Mouse (Mus musculus): Measurements from ENCODE around the gene Hist1h2ae.
"Not testable (repeated sequence)": the region's sequence is repeated elsewhere in the genome, so short reads cannot be mapped to it uniquely, and the experiment has no call there.

The Hist1h2ae gene

GRCm38 (mm10) chr13:23571022-23571503 lies at the start of gene Hist1h2ae, which contains the start of gene Hist1h2bg:
Hist1h2ae (minus strand) TSS chr13:23571220.
Hist1h2bg (plus strand) TSS chr13:23571396.
- in situ Hi-C loops (cut with MseI, MboI), result no loop called here

DNA sequence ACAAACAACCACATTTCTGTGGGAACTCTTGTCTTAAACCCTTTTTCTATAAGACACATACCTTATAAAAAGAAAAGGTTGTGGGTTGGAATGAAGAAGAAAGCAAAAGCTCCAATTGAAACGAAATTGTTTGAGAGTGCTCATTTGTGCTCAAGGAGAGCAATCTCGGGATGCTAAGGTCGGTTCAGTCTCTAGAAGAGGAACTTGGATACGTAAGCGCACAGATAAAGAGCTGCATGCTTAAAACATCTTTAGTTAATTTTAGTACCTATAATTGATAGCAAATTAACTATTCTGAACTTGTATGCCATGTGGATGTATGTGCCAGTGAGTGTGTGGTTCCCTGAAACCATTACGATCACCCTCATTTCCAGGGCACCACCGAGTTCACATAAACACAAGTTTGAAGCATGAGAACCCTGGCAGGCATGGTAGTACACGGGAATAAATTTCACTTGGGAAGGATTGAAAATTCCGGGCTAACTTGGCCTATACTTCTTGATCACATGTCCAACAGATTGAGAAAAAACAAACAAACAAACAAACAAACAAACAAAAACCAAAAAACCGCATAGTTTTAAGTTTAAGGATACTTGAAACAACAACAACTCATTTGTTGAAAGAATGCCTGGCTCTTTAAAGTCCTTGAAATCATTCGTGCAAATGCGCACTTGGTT lies 49.2 kb upstream of the Hist1h2ae start:
- in situ Hi-C loops (cut with MseI, MboI), result loop anchor here in 1 of 2 experiments (10.0 kb wide), 1 partner anchor 55 kb away; no protein-coding TSS in a partner anchor

- in situ Hi-C loops (cut with MseI, MboI), result no loop called here
Measured at GRCm38 (mm10) chr13:23611638-23612037, 40.6 kb upstream of the Hist1h2ae start.

DNA sequence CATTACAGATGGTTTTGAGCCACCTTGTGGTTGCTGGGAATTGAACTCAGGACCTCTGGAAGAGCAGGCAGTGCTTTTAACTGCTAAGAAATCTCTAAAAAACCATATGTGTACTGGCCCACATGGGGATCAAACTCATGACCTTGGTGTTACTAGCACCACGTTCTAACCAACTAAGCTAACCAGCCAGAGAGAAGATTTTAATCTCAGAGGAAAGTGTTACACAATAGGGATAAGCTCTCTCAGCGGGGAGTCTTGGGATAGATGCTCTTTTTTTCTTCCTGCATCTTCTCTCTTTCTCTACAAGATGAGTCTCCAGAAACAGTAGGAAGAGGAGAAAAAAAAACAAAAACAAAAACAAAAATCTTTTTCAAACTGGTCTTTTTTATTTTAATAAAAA lies 39.4 kb upstream of the Hist1h2ae start:
- in situ Hi-C loops (cut with MseI, MboI), result no loop called here

DNA sequence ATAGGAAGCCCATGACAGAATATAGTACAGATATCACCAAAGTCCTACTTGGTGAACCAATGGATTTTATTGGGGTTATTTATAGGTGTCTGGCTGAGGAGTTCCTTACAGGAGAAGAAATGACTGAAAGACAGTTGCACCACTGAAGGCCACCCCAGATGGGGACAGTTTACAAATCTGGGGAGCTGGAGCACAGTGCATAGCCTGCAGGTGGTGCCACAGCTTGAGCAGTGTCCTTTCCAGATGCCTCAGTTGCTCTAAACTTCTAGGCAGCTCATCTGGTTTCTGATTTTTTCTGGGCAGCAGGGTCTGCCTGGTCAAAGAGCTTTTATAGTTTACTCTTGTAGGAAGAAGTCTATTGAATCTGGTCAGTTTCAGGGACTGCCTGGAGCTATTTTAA lies 38.8 kb upstream of the Hist1h2ae start:
- in situ Hi-C loops (cut with MseI, MboI), result no loop called here

- in situ Hi-C loops (cut with MseI, MboI), result no loop called here
Measured at GRCm38 (mm10) chr13:23609209-23609608, 38.2 kb upstream of the Hist1h2ae start.

GRCm38 (mm10) chr13:23605052-23605451 lies 34.0 kb upstream of the Hist1h2ae start:
- in situ Hi-C loops (cut with MseI, MboI), result no loop called here

- in situ Hi-C loops (cut with MseI, MboI), result no loop called here
Measured at GRCm38 (mm10) chr13:23604452-23604851, 33.4 kb upstream of the Hist1h2ae start.

DNA sequence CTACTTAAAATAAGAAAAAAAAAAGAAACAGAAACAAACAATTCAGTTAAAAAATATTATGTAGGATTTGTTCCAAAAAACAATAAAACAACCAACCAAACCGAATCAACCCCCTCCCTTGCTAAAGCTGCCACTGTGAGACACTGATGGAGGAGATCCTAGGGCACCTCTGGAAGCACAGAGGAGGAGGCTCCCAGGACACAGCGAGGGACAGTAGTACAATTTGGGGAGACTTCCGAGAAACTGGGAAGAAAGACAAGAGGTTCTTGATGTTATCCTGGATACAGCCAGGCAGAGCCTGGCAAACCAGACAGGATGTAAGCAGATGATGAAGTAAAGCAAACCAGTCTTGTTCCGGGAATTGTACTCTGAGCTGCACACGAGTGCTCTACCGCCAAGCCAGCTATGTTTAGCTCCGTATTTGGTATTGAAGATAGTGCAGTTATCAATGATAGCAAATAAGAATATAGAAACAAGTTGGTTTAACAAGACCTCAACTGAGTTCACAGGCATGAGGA lies 32.2 kb upstream of the Hist1h2ae start:
- in situ Hi-C loops (cut with MseI, MboI), result no loop called here

- in situ Hi-C loops (cut with MseI, MboI), result no loop called here
Measured at GRCm38 (mm10) chr13:23597957-23598356, 26.9 kb upstream of the Hist1h2ae start.

DNA sequence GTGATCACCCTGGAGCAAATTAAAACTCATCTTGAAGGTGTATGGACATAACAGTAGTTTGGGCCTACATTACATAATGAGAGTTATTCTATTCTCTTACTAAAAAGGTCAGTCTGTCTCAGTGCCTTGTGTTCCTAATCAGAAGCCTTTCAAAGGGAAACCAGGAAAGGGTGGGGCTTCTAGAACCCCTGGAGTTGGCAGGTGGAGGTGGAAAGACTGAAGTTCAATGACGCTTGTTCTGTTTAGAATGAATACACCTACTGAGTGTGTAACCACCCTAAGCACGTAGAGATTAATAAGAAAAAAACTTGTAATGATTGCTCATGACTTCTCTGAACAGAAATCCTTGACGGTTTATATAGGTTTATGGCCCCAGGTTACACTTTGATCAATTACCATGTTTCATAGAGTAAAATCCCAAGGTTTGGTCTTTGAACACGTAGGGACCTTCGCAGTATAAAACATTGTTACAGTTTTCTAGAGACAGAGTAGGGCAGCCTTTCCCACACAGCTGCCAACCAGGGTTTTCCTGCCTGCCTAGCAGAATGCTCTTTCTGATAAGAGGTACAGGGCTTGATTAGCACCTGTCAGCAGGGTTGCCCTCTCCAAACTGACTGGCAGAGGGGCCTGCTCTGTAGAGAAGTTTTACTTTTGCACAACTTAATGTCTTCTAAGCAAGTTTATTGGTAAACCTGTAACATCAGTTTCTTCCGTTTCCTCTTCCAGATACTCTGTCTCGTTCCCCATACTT lies 24.8 kb upstream of the Hist1h2ae start:
- in situ Hi-C loops (cut with MseI, MboI), result no loop called here

DNA sequence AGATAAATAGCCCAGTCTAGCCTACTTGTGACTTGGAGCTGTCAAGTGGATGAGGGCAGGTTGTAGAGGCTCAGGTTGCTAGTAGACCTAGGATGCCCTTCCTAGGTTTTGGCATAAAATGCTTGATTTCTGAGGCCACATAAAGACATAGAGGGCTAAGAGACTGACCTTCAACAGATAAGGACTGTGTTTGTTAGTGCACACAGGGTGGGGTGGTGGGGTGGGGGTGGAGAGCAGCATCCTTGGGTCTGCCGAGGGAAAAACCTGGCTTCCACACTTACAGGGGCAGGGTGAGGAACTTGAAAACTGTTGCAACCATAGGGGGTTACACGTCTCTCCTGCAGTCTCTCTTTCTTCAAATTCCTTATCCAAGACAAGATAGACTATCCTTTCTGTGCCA lies 24.2 kb upstream of the Hist1h2ae start:
- in situ Hi-C loops (cut with MseI, MboI), result no loop called here

DNA sequence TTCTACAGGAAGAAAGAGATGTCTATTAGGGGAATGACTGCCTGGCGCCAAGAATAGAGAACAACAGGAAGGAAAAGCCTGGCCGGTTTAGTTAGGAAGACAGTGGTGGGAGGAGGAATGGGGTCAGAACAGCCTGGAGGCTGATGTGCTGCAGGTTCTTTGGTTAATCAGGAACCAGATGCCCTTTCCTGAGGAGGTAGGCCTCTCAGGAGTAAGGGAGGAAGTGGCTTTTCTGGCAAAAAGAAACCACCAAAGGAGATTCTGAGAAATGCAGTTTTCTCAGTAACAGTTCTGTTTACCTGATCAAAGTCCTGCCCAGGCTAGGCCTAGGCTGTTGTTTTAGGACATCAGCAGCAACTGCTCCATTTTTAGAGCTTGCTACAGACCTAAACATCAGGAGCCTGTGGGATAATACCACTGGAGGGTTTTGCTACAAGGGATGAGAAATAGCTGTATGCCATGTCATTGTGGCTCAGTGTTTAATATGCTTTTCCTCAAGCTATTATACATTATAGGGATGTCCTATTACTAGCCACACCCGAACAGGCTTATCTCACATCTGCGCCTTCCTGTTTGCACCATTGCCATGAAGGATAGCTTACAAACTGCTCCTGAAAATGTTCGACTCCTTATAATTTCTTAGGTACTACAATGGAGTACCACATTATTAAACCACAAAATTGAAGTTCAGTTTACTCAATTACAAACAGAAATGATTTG lies 22.2 kb upstream of the Hist1h2ae start:
- in situ Hi-C loops (cut with MseI, MboI), result no loop called here

DNA sequence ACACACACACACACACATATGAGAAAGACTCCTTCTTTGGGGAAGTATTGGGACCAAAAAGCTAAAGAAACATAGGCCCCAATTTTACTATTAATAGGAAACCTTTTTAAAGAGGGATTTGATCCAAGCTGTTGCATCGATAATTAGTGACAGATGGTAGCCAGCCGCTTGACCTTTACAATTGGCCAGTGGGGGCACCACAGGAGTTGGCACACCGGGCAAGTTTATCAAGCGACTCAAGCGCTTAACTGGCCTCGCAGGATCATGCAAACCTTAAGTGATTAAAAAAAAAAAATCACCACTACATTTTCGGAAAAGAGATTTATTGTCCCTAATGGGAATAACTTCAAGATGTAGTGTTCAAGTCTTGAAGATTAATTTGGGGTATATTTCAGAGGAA lies 21.6 kb upstream of the Hist1h2ae start:
- in situ Hi-C loops (cut with MseI, MboI), result no loop called here

- in situ Hi-C loops (cut with MseI, MboI), result not testable (repeated sequence)
Measured at GRCm38 (mm10) chr13:23591886-23592285, 20.9 kb upstream of the Hist1h2ae start.

GRCm38 (mm10) chr13:23591206-23591605 lies 20.2 kb upstream of the Hist1h2ae start:
- in situ Hi-C loops (cut with MseI, MboI), result no loop called here

DNA sequence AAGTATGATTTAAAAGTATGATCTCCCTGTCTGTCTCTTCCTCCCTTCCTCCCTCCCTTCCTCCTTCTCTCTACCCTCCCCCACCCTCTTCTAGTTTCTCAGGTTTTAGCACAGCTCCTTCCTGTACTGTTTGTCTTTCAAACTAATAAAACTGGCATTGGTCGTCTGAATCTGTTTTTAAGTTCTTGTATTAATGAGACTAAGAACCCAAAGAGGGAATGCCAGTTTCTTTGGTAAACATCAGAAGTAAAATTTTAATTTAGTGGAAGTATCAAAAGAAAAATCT lies 15.9 kb upstream of the Hist1h2ae start:
- in situ Hi-C loops (cut with MseI, MboI), result no loop called here

DNA sequence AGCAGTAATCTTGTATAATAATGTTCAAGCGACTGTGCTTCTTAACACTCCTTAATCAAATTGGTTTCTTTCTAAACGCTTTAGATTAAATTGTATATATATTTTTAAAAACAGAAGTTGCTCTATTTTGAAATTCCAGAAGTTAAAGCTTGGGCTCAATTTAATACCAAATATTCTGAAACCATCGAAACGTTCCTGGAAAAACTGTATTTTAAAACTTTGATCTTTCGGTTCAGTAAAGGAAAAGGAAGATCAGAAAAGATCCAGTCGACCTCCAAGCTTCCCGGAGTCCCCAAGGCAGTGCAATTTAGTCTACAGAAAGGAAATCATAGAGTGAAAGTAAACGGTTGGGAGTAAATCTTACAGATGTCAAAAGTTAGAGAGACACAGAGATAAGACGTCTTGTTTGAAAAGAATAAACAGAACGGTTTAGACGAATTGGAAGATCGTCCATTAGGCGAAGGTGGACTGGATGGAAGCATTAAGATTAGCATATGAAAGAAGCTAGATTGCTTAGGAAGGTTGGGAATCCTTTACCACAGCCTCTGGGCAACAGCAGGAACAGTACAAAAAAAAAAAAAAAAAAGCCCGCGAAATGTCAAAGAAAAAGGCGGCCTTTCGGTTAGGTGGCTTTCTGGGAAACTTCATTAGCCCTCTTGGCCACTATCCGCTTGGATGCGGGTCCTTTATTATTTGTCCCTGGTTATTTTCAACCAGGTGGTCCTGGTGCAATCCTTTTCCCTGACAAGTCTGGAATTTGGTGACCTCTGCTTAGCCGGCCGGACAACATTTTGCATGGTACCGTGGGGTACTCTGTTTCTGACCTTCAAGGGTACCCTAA lies 15.3 kb upstream of the Hist1h2ae start:
- in situ Hi-C loops (cut with MseI, MboI), result no loop called here

DNA sequence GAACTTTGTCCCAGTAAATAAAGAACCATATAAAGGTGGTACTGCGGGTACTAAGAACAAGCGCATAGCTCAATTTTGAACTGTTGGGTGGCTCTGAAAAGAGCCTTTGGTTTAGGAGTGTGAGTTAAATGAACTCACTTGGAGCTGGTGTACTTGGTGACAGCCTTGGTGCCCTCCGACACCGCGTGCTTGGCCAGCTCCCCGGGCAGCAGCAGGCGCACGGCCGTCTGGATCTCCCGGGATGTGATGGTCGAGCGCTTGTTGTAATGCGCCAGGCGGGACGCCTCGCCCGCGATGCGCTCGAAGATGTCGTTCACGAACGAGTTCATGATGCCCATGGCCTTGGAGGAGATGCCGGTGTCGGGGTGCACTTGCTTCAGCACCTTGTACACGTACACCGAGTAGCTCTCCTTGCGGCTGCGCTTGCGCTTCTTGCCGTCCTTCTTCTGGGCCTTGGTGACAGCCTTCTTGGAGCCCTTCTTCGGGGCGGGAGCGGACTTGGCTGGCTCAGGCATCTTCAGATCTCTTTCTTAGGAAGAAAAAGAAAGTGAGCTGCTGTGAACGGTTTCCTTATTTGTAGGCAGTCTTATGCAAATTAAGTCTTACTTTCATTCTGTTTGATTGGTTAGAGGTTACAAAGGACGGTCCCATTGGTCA lies 14.6 kb upstream of the Hist1h2ae start:
- in situ Hi-C loops (cut with MseI, MboI), result not testable (repeated sequence)

DNA sequence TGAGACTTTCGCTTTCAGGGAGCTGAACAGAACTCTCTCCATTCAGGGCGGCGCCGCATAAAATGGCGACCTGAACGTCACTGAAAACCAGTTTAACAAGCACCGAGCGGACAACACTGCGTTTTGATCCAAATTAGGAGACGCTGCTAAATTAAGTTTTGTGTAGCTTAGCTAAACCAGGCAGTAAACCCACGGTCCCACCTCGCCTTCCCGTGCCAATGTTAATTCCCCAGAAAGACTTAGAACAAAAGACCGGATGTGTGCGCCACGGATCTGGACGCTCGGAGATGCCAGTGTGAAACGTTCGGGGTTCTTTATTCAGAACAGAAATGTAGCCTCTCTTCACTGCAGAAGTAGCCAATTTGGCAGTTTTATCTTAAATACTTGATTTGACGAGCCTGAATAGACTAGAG lies 14.0 kb upstream of the Hist1h2ae start:
- in situ Hi-C loops (cut with MseI, MboI), result no loop called here

GRCm38 (mm10) chr13:23584331-23584730 lies 13.3 kb upstream of the Hist1h2ae start:
- in situ Hi-C loops (cut with MseI, MboI), result no loop called here
